Mouse (Mus musculus): ENCODE measurements around the gene Hand2.

Hand2 gene

GRCm38 (mm10) chr8:57320851-57321743 is at the start of gene Hand2:
Hand2 (plus strand) TSS chr8:57320983.
- no peak for DNase-seq (ENCODE audit: low read depth, low spot score)

GRCm38 (mm10) chr8:57273055-57273454 is 47.7 kb upstream of the Hand2 start:
- DNase-seq (ENCODE audit: low read depth, low spot score): no peak

DNA sequence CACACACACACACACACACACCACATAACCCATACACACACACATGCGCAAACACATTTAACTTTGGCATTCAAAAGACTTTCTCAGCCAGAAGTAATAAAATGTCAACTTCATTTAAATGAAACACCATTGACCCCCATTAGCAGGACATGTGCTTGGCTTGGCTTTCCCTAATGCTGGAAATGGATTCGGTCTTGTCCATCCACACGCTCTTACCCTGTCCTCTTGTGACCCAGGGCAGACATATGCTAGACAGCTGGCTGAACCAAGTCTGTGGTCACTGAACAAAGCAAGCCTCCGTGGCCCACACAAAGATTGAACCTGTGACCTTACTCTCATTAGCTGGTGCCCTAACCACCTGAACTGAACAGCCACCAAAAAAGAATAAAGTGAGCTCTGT is 27.3 kb upstream of the Hand2 start:
- DNase-seq (ENCODE audit: low read depth, low spot score): no peak

DNA sequence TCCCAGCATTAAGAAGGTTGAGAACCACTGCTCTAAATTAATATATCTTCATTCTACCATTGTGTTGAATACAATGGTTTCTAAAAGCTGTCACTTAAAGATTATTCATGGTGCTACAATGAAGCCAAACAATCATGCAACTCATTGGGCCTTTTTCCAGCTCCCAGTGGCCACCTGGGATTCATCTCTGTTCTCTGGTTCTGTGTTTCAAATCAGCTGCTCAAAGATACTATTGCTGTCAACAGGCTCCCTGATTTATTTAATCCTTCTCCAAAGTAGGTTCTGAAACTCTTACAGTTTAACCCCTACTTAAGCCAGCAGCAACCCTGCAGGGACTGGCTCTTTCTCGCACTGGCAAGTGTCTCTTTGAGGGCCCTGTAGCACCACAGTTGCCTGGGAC is 17.3 kb upstream of the Hand2 start:
- no peak for DNase-seq (ENCODE audit: low read depth, low spot score)

GRCm38 (mm10) chr8:57304944-57305343 is 15.8 kb upstream of the Hand2 start:
- no peak for DNase-seq (ENCODE audit: low read depth, low spot score)

- DNase-seq (ENCODE audit: low read depth, low spot score): no peak
Observed at GRCm38 (mm10) chr8:57306441-57306840, 14.3 kb upstream of the Hand2 start.

DNA sequence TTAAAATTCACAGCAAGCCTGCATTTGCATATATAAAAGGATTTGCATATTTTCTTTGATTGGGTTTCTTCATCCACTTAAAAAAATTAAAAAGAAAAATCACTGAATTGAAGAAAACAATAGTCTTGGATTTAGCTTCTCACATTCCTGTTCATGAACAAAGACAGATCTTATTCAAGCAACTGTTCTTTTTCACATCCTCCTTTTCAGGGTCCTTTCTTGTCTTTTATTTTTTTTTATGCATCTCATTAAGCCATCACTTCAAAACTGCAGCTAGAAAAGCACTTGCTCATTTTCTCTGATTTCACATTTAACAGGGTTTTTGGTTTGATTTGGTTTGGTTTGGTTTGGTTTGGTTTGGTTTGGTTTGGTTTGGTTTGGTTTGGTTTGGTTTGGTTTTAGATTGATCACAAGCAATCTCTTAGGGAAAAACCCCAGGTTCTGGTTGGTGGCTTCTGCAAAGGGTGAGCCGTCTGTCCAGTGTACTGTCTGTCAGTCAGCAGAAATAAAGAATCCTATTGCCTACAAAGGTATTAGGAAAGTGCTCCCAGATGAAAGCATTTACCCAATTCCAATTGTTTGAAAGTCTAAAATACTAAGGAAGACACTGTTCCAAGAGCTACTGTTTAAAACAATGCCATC is 10.8 kb upstream of the Hand2 start:
- no peak for DNase-seq (ENCODE audit: low read depth, low spot score)

DNA sequence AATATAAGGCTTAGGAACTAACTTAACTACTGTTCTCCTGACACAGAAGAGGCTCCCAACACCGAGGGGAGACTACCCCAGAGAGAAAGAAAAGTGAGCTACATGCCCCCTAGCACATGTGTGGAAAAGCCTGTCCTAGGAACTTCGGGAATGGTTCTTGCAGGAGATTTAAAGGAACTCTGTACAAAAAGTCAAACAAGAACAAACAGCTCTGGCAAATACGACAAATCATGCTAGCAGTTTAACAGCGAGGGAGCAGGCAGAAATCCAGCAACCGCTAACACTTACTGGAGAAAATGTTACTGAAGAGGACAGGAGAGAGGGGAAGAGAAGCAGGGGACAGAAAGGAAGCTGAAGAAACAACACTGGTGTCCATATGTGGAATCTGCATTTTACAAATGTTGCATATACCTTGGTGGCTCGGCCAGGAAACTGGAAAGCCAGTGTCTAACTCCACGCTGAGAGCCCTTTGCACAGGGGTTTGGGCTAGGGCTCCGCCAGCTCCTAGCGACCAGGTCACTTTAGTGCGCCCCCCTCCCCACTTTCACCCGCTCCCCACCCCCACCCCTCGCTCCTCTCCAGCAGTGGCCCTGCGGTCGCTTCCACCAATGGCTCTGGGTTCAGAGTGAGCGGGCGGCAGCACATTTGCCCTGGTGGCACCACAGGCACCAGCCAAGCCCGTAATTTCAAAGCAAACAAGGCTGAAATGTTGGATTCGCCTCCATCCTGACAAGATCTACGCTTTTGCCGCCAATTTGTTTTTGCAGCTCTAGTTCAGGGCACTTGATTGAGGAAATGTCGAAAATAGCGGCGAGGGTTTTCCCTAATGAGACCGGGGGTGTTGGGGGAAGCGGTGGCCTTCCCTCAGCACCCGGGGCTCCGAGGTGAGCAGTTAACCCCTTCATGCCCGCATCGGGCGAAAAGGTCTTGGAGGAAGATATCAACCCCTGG is 8.5 kb upstream of the Hand2 start:
- DNase-seq (ENCODE audit: low read depth, low spot score): no peak

GRCm38 (mm10) chr8:57313583-57313982 is 7.2 kb upstream of the Hand2 start:
- no peak for DNase-seq (ENCODE audit: low read depth, low spot score)

DNA sequence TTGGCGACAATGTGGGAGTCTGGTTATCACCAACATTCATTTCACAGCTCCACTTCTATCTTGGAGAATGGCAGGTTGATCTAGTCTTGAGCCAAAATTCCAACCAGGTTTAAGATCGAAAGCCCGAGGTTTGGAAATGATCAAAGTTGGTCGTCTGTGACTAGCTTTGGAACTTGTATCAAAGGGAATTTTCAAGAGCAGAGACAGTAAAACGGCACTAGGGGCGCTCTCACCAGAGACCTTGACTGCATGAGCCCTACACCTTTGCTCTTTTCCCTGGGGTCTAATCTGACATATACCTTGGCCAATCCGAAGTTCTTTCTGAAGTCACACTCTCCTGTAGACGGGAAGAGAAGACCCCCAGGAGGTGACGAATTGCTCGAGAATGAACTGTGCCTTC is 6.6 kb upstream of the Hand2 start:
- no peak for DNase-seq (ENCODE audit: low read depth, low spot score)

GRCm38 (mm10) chr8:57315471-57315870 is 5.3 kb upstream of the Hand2 start:
- no peak for DNase-seq (ENCODE audit: low read depth, low spot score)

DNA sequence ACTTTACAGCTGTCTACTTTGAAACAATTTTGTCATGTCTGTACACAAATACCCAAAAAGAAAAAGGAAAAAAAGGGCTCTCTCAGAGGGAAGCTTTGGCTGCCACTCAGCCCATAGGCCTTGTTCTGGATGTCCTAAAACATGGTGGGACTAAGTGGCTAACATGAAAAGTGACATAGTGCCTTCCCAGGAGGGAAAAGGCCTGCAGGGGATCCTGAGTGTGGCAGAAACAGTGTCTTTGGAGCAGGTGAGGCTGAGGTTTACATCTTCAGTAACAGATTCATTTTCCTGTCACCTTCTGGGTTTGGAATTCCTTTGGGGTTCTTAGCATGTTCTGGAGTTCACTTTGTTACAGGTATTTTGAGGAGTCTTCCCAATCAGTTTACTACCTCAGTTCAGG is 3.7 kb upstream of the Hand2 start:
- DNase-seq (ENCODE audit: low read depth, low spot score): no peak

- DNase-seq (ENCODE audit: low read depth, low spot score): no peak
Observed at GRCm38 (mm10) chr8:57317890-57318480, 2.8 kb upstream of the Hand2 start.

DNA sequence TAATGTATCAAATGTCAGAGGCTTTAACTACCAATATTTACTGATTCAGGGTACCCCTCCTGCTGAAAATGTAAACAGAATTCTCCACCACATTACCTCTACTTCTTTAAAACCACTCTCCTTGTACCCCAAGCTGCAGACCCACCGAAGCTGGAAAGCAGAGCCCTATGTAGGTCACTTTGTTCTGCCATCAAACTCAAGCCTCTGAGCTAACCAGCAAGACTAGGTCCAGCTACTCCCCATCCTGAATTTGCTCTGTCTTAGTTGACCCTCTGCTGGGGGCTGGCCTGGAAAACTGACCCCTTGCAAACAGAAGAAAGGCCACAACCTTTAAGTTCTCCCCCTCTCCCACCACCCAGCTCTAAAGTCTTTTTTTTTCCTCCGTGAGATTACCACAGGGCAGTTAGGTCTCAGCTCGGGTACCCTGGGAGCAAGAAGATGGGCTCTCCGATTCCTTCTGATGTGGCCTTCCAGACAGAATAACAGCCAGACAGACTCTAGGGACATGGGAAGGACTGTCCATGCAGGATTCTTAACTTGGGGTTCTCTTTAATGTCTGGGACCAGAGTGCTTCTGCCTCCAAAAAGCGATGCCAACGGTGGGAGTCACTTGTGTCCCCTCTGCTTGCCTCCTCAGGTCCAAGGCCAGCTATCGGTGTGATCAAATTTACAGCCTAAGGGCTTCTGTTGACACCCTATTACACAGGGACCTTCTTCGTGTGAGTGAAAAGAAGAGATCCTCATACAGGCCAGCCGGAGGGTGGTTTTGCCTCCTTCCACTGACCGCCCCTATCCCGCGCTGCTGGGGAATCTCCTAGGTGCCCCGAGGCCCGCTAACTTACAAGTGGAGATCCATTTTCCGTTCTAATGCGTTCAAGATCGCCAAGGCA is 1.4 kb upstream of the Hand2 start:
- DNase-seq (ENCODE audit: low read depth, low spot score): no peak

GRCm38 (mm10) chr8:57319981-57320585 is 700 bp upstream of the Hand2 start:
- no peak for DNase-seq (ENCODE audit: low read depth, low spot score)

DNA sequence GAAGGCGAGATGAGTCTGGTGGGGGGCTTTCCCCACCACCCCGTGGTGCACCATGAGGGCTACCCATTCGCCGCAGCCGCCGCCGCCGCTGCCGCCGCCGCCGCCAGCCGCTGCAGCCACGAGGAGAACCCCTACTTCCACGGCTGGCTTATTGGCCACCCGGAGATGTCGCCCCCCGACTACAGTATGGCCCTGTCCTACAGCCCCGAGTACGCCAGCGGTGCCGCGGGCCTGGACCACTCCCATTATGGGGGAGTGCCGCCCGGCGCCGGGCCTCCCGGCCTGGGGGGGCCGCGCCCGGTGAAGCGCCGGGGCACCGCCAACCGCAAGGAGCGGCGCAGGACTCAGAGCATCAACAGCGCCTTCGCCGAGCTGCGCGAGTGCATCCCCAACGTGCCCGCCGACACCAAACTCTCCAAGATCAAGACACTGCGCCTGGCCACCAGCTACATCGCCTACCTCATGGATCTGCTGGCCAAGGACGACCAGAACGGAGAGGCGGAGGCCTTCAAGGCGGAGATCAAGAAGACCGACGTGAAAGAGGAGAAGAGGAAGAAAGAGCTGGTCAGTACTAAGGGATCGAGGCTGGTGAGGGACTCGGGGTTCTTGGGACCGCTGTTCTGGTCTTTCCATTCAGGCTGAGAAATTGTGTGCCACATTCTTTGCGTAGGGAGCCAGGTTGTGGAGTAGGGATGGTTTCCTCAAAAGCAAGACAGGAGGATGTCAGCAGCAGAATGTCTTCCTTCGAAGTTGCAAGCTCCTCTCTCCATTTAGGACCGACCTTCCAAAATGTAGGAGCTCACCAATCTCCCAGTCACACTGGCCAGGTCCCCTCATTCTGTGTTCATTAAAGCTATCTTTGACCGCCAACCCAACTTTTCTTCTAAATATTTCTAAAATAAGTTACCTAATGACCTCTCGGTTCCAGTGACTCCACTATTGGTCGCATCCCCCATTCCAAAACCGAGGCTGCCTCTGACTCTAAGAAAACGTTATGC is 1.4 kb downstream of the Hand2 start:
- no peak for DNase-seq (ENCODE audit: low read depth, low spot score)

- no peak for DNase-seq (ENCODE audit: low read depth, low spot score)
Observed at GRCm38 (mm10) chr8:57322961-57323941, 2.5 kb downstream of the Hand2 start.

- DNase-seq (ENCODE audit: low read depth, low spot score): no peak
Observed at GRCm38 (mm10) chr8:57324091-57324490, 3.3 kb downstream of the Hand2 start.

All from embryo, embryonic 11.5 days (tissue).